Mouse (Mus musculus): ENCODE measurements around the gene Ly6g5b. TPM values are rescaled to one million over a fixed set of nuclear protein-coding genes. Genes with fewer than 3 reads are reported as not detected.
A peak's percentile ranks its signal among the peaks of the same experiment; 100 is the strongest.

Ly6g5b gene
- total RNA-seq, 2 experiments from 2014 or later: 0.26 to 0.43 TPM

- no peak for DNase-seq
Measured at GRCm38 (mm10) chr17:35104754-35105153, 10.5 kb downstream of the Ly6g5b start.

GRCm38 (mm10) chr17:35104079-35104478 is 11.1 kb downstream of the Ly6g5b start:
- DNase-seq: no peak

- DNase-seq: no peak
Measured at GRCm38 (mm10) chr17:35103221-35103690, 12.0 kb downstream of the Ly6g5b start.

- no peak for DNase-seq
Measured at GRCm38 (mm10) chr17:35102299-35102698, 12.9 kb downstream of the Ly6g5b start.

- DNase-seq: peak; percentile 33 to 47
Measured at GRCm38 (mm10) chr17:35101161-35101560, 14.1 kb downstream of the Ly6g5b start.

- DNase-seq: no peak
Measured at GRCm38 (mm10) chr17:35100196-35100765, 14.9 kb downstream of the Ly6g5b start.

- peak in 1 of 2 experiments; percentile 31 for DNase-seq
Measured at GRCm38 (mm10) chr17:35097164-35097655, 18.0 kb downstream of the Ly6g5b start.

- DNase-seq: no peak
Measured at GRCm38 (mm10) chr17:35096597-35096996, 18.6 kb downstream of the Ly6g5b start.

GRCm38 (mm10) chr17:35094475-35095365 is 20.5 kb downstream of the Ly6g5b start:
- DNase-seq: no peak

GRCm38 (mm10) chr17:35092403-35093198 is 22.6 kb downstream of the Ly6g5b start:
- DNase-seq: no peak

- peak in 1 of 2 experiments; percentile 26 for DNase-seq
Measured at GRCm38 (mm10) chr17:35090166-35090932, 24.9 kb downstream of the Ly6g5b start.

- peak; percentile 95 to 96 for DNase-seq
Measured at GRCm38 (mm10) chr17:35088825-35089644, 26.2 kb downstream of the Ly6g5b start, which contains the start of gene Abhd16a. Gene Abhd16a, plus strand, starts transcription at chr17:35089263.

- DNase-seq: no peak
Measured at GRCm38 (mm10) chr17:35088151-35088550, 27.1 kb downstream of the Ly6g5b start.

- no peak for DNase-seq
Measured at GRCm38 (mm10) chr17:35085208-35085865, 29.9 kb downstream of the Ly6g5b start, which contains the start of gene Ly6g6f. Gene Ly6g6f, minus strand, starts transcription at chr17:35085610.

- DNase-seq: no peak
Measured at GRCm38 (mm10) chr17:35083929-35084497, 31.2 kb downstream of the Ly6g5b start.

GRCm38 (mm10) chr17:35082841-35083576 is 32.2 kb downstream of the Ly6g5b start:
- DNase-seq: no peak

- no peak for DNase-seq
Measured at GRCm38 (mm10) chr17:35080710-35081109, 34.5 kb downstream of the Ly6g5b start.

- DNase-seq: no peak
Measured at GRCm38 (mm10) chr17:35080248-35080647, 35.0 kb downstream of the Ly6g5b start.

GRCm38 (mm10) chr17:35079778-35080177 is 35.5 kb downstream of the Ly6g5b start:
- DNase-seq: no peak

Data from adrenal gland, postnatal 36 days (tissue).